ENCODE assay signal across 9 mouse cellular contexts in genomic region chr2:179729002-179729401, GRCm38 (mm10).
A peak's percentile ranks its signal among the peaks of the same experiment; 100 is the strongest.
DNase-seq lines count a peak whose midpoint lies in the region; ATAC-seq and TF ChIP-seq lines count a peak whose summit lies in the region.
"Had no signal": no experiment of that assay in that cellular context is flagged by ENCODE, and none has a peak within 500 bp of the region (broad histone marks: within the 10 kb centered on the region; RNA-seq: fewer than 3 reads in every experiment).

No protein-coding gene starts in this region.

- peaks cover 10 to 44% of the 10 kb centered on the region in 2 experiments for H3K4me1 ChIP-seq in CH12.LX (ENCODE audit: control insufficient read depth in 1 of 2, insufficient read depth in 2 of 2)

- peaks cover 2% of the 10 kb centered on the region for H3K9me3 ChIP-seq in CH12.LX (replicated peaks; ENCODE audit: low read length)
- H3K9me3 ChIP-seq: midbrain, embryonic 10.5 days had no signal

- no peak overlapping the region for H3K9ac ChIP-seq in CH12.LX (ENCODE audit: insufficient read depth, low read depth)

- H3K27ac ChIP-seq in CH12.LX (ENCODE audit: insufficient read depth, low read depth) = no peak overlapping the region
- H3K27ac ChIP-seq: midbrain, embryonic 10.5 days had no signal

- ATAC-seq in erythroid progenitor cell, adult 5-6 weeks (replicated peaks; ENCODE audit: low FRiP score, poor library complexity, severe bottlenecking) = no peak

- TF ChIP-seq EP300 in CH12.LX (IDR thresholded peaks at IDR 0.05; ENCODE audit: low read length) = no peak

- TF ChIP-seq CTCF in CH12.LX (conservative IDR thresholded peaks at IDR 0.05 in 1 of 2, IDR thresholded peaks at IDR 0.05 in 1 of 2; ENCODE audit: low read depth in 2 of 2, low read length in 2 of 2) = peak; percentile 52 to 77

- H3K36me3 ChIP-seq in CH12.LX (replicated peaks in 1 of 2; ENCODE audit: control insufficient read depth in 1 of 2, insufficient read depth in 1 of 2, low read length in 1 of 2) = no peaks in the 10 kb centered on the region
- H3K36me3 ChIP-seq: midbrain, embryonic 10.5 days had no signal

- dilution Hi-C loops in CH12.LX (cut with MboI; ENCODE audit: extremely low pct_ligation_motif_present, extremely low pct_unique_long_range_greater_than_20kb, low sequenced_read_pairs) = no loop called here

- DNase-seq in adrenal gland, postnatal 25 days = peak; percentile 43
- no peak for DNase-seq in adrenal gland, postnatal 4 days (ENCODE audit: low spot score in 2 of 2)
- peak; percentile 38 for DNase-seq in kidney, postnatal 10 days
- DNase-seq in kidney, postnatal 14 days = no peak
- no peak for DNase-seq in CH12.LX (ENCODE audit: extremely low read depth)
- peak; percentile 5 for DNase-seq in induced T-regulatory cell, adult 2 months (ENCODE audit: low read depth)
- no peak for DNase-seq in frontal cortex, postnatal 36 days (ENCODE audit: low spot score in 2 of 2)

- H3K4me3 ChIP-seq in CH12.LX (replicated peaks in 1 of 3; ENCODE audit: low read depth in 2 of 3, low read length in 2 of 3, poor library complexity in 1 of 3) = no peak overlapping the region
- H3K4me3 ChIP-seq: midbrain, embryonic 10.5 days had no signal

- in situ Hi-C loops in CH12.LX (cut with MboI; ENCODE audit: low pct_ligation_motif_present, low pct_unique_long_range_greater_than_20kb, low sequenced_read_pairs) = no loop called here

- TF ChIP-seq RAD21 in CH12.LX (IDR thresholded peaks at IDR 0.05; ENCODE audit: low read depth, low read length) = peak; percentile 64

- no peaks in the 10 kb centered on the region for H3K27me3 ChIP-seq in CH12.LX (replicated peaks)

- H3K4me2 ChIP-seq in CH12.LX (ENCODE audit: insufficient read depth, low read depth, poor library complexity, severe bottlenecking) = no peak overlapping the region

- TF ChIP-seq POLR2A in CH12.LX (IDR thresholded peaks at IDR 0.05; ENCODE audit: low read depth, low read length) = no peak

- H3K79me2 ChIP-seq in CH12.LX (replicated peaks; ENCODE audit: control insufficient read depth, extremely low read depth, insufficient read depth, poor library complexity, severe bottlenecking) = no peaks in the 10 kb centered on the region

TF ChIP-seq in CH12.LX, 34 proteins besides CTCF, POLR2A, EP300 and RAD21:
- no peak for TF ChIP-seq USF2 (conservative IDR thresholded peaks at IDR 0.05; ENCODE audit: low read depth, low read length)
- no peak for TF ChIP-seq MAZ (IDR thresholded peaks at IDR 0.05; ENCODE audit: low read depth, low read length)
- no peak for TF ChIP-seq PAX5 (IDR thresholded peaks at IDR 0.05; ENCODE audit: low read length)
- peak; percentile 79 for TF ChIP-seq SMC3 (IDR thresholded peaks at IDR 0.05; ENCODE audit: low read depth, low read length)
- no peak for TF ChIP-seq ZMIZ1 (IDR thresholded peaks at IDR 0.05; ENCODE audit: low read depth, low read length)
- TF ChIP-seq KAT2A (IDR thresholded peaks at IDR 0.05; ENCODE audit: insufficient replicate concordance, low read length) = no peak
- TF ChIP-seq IRF4 (IDR thresholded peaks at IDR 0.05; ENCODE audit: low read depth, low read length) = no peak
- no peak for TF ChIP-seq ZC3H11A (IDR thresholded peaks at IDR 0.05; ENCODE audit: low read depth, low read length)
TF ChIP-seq in CH12.LX: peak in this region for 1.

Comparison
In these comparisons a context has a peak if more than half of its experiments do, and no peak if none do; other contexts are left out.
1. DNase-seq: peak in adrenal gland, postnatal 25 days (single experiment), kidney, postnatal 10 days (single experiment) and induced T-regulatory cell, adult 2 months (single experiment); none in adrenal gland, postnatal 4 days (0 of 2), kidney, postnatal 14 days (single experiment), CH12.LX (single experiment) and frontal cortex, postnatal 36 days (0 of 2).